Comparison of ENCODE assay signal across 10 mouse cellular contexts in the genomic region with DNA sequence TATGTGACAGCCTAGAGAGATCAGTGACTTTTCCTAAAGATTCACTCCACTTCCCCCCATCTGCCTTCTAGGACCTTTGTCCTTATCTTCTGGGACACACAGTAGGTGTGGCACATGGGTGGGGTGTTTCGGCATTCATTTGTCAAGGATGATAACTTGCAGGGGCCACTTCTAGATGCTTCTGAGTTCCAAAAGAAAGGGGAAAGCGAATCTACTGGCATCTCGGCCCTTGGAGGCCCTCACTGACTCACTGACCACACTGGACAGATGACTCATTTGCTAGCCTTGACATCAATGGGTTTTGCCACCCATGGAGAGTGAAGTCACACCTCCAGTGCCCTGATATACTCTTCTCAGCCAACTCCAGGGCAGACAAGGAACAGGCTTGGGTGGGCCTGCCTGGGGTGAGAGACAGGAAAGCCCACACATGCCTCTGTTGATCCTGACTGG. TPM values are rescaled to one million over a fixed set of nuclear protein-coding genes. Genes with fewer than 3 reads are reported as not detected.
DNase-seq lines count a peak whose midpoint lies in the region; ATAC-seq lines count a peak whose summit lies in the region.
"Had no signal": no experiment of that assay in that cellular context is flagged by ENCODE, and none has a peak within 500 bp of the region (broad histone marks: within the 10 kb centered on the region; RNA-seq: fewer than 3 reads in every experiment).

No protein-coding gene starts in this region.

- H3K4me1 ChIP-seq in heart, embryonic 13.5 days = peaks cover 60% of the 10 kb centered on the region

- no peak overlapping the region; the same call in 1 of the 2 replicates for H3K9ac ChIP-seq in heart, embryonic 13.5 days
- H3K9ac ChIP-seq: hindbrain, embryonic 13.5 days had no signal

- no peaks in the 10 kb centered on the region for H3K9me3 ChIP-seq in heart, embryonic 13.5 days
- H3K9me3 ChIP-seq: hindbrain, embryonic 13.5 days had no signal

- peak overlapping the region; percentile 16; the same call in 1 of the 2 replicates for H3K4me2 ChIP-seq in heart, embryonic 13.5 days
- H3K4me2 ChIP-seq: hindbrain, embryonic 13.5 days had no signal

- DNase-seq in heart, adult 9 months (ENCODE audit: low spot score in 2 of 2) = no peak
- peak; percentile 76 for DNase-seq in MEL-GATA-1-ER (ENCODE audit: extremely low read depth, low read depth)
- DNase-seq in c-Kit-positive CD71-positive TER-119-negative erythroid progenitor cells, embryonic 14.5 days (ENCODE audit: low read depth) = peak; percentile 92
- DNase-seq in embryo, embryonic 10 days (ENCODE audit: low spot score) = no peak
- DNase-seq in thymus, postnatal 4 days = no peak
- no peak for DNase-seq in right cerebral cortex, adult 18-20 months
- DNase-seq: cerebellum, adult 11-12 months had no signal

- no peak overlapping the region for H3K4me3 ChIP-seq in heart, embryonic 13.5 days
- H3K4me3 ChIP-seq: hindbrain, embryonic 13.5 days had no signal

- peak; percentile 71 for ATAC-seq in heart, embryonic 13.5 days (ENCODE audit: extremely low read depth, insufficient number of reproducible peaks, low FRiP score, low TSS enrichment)
- ATAC-seq in megakaryocyte-erythroid progenitor cell, adult 5-6 weeks (replicated peaks; ENCODE audit: low FRiP score, low TSS enrichment, poor library complexity, severe bottlenecking) = peak; percentile 73

- WGBS in heart, embryonic 13.5 days = 54% methylated on average over 3 of the region's 3 CpGs

- H3K36me3 ChIP-seq in heart, embryonic 13.5 days = no peaks in the 10 kb centered on the region
- H3K36me3 ChIP-seq: hindbrain, embryonic 13.5 days had no signal

- no peaks in the 10 kb centered on the region for H3K27me3 ChIP-seq in heart, embryonic 13.5 days (replicated peaks)

- H3K27ac ChIP-seq in heart, embryonic 13.5 days (replicated peaks) = peak overlapping the region; percentile 83
- H3K27ac ChIP-seq: hindbrain, embryonic 13.5 days had no signal

RNA-seq across cellular contexts. Expression of gene Ergic1, which starts 46.7 kb away (rescaled TPM):
- 103 and 121 TPM in 2 replicates for polyA plus RNA-seq in heart, embryonic 13.5 days (2015; fragmentation: Nextera tagmentation; extraction: Ambion mirVana)
- 51.7 and 55.0 TPM in 2 replicates for total RNA-seq in megakaryocyte-erythroid progenitor cell, adult 5-6 weeks (2014; fragmentation: Nextera tagmentation)
- total RNA-seq in megakaryocyte-erythroid progenitor cell, adult 5-6 weeks (2017) = 31.6 and 40.3 TPM in 2 replicates

RNA-seq across cellular contexts. Expression of gene Dusp1, which starts 47.3 kb away (rescaled TPM):
- 32.8 and 33.1 TPM in 2 replicates for polyA plus RNA-seq in heart, embryonic 13.5 days (2015; fragmentation: Nextera tagmentation; extraction: Ambion mirVana)
- 18.4 and 29.1 TPM in 2 replicates for total RNA-seq in megakaryocyte-erythroid progenitor cell, adult 5-6 weeks (2014; fragmentation: Nextera tagmentation)
- 73.3 and 79.0 TPM in 2 replicates for total RNA-seq in megakaryocyte-erythroid progenitor cell, adult 5-6 weeks (2017)

Comparison
In these comparisons a context has a peak if more than half of its experiments do, and no peak if none do; other contexts are left out.
1. DNase-seq: peak in MEL-GATA-1-ER (single experiment) and c-Kit-positive CD71-positive TER-119-negative erythroid progenitor cells, embryonic 14.5 days (single experiment); none in heart, adult 9 months (0 of 2), embryo, embryonic 10 days (single experiment), thymus, postnatal 4 days (single experiment) and right cerebral cortex, adult 18-20 months (single experiment).